Mouse (Mus musculus): ENCODE results near the gene Uhrf1. TPM values are rescaled to one million over a fixed set of nuclear protein-coding genes. Genes with fewer than 3 reads are reported as not detected.

Uhrf1 gene
- total and polyA plus RNA-seq, 3 experiments: 115 to 201 (median 133) TPM

GRCm38 (mm10) chr17:56272644-56273043 is 30.5 kb upstream of the Uhrf1 start:
- no peak for DNase-seq (ENCODE audit: low read depth, low spot score)
- peaks cover 0 to 7% of the 10 kb centered on the region in 2 experiments; a peak in 3 of 4 replicates for H3K36me3 ChIP-seq (ENCODE audit: control insufficient read depth in 1 of 2, insufficient read depth in 2 of 2, low read length in 2 of 2)
- H3K79me2 ChIP-seq (ENCODE audit: control insufficient read depth, insufficient read depth, low read length, poor library complexity): peaks cover 7% of the 10 kb centered on the region
- peaks cover 3 to 7% of the 10 kb centered on the region in 2 experiments; a peak in 2 of 4 replicates for H3K4me1 ChIP-seq (ENCODE audit: control insufficient read depth in 1 of 2, insufficient read depth in 2 of 2, low read length in 2 of 2)
- no peak overlapping the region for H3K9ac ChIP-seq (ENCODE audit: control insufficient read depth, low read depth, low read length, poor library complexity, severe bottlenecking)
- no peak overlapping the region for H3K4me3 ChIP-seq (ENCODE audit: control insufficient read depth in 1 of 2, insufficient read depth in 1 of 2, low read depth in 2 of 2, low read length in 2 of 2)
- no peak for TF ChIP-seq USF2 (IDR thresholded peaks at IDR 0.05; ENCODE audit: borderline replicate concordance in 1 of 2, insufficient read depth in 1 of 2, low read depth in 1 of 2, low read length in 2 of 2)
- TF ChIP-seq ETS1 (IDR thresholded peaks at IDR 0.05; ENCODE audit: low read depth, low read length): no peak
- TF ChIP-seq TAL1 (IDR thresholded peaks at IDR 0.05; ENCODE audit: low read length): no peak
- TF ChIP-seq ZC3H11A (IDR thresholded peaks at IDR 0.05; ENCODE audit: low read depth, low read length): no peak
- TF ChIP-seq ZKSCAN1 (IDR thresholded peaks at IDR 0.05; ENCODE audit: low read depth, low read length): no peak
- TF ChIP-seq MAZ (IDR thresholded peaks at IDR 0.05; ENCODE audit: low read depth, low read length): no peak
- no peak for TF ChIP-seq MXI1 (IDR thresholded peaks at IDR 0.05; ENCODE audit: low read depth, low read length)
- no peak for TF ChIP-seq SMC3 (IDR thresholded peaks at IDR 0.05; ENCODE audit: low read depth, low read length)
- no peak for TF ChIP-seq JUND (IDR thresholded peaks at IDR 0.05; ENCODE audit: low read depth, low read length)
- no peak for TF ChIP-seq POLR2A (IDR thresholded peaks at IDR 0.05; ENCODE audit: control insufficient read depth in 1 of 2, insufficient read depth in 1 of 2, low read depth in 1 of 2, low read length in 2 of 2, poor library complexity in 1 of 2)
- TF ChIP-seq ZNF384 (IDR thresholded peaks at IDR 0.05; ENCODE audit: low read depth, low read length): no peak
- TF ChIP-seq RAD21 (IDR thresholded peaks at IDR 0.05; ENCODE audit: low read depth, low read length): no peak
- no peak for TF ChIP-seq CHD1 (IDR thresholded peaks at IDR 0.05; ENCODE audit: low read depth, low read length)
- TF ChIP-seq GABPA (IDR thresholded peaks at IDR 0.05; ENCODE audit: low read depth, low read length): no peak
- no peak for TF ChIP-seq ELF1 (IDR thresholded peaks at IDR 0.05; ENCODE audit: low read depth, low read length)
- no peak for TF ChIP-seq RCOR1 (IDR thresholded peaks at IDR 0.05; ENCODE audit: low read depth, low read length)
- TF ChIP-seq POLR2AphosphoS2 (IDR thresholded peaks at IDR 0.05; ENCODE audit: low read length): no peak
- no peaks in the 10 kb centered on the region for H3K9me3 ChIP-seq (replicated peaks; ENCODE audit: insufficient read depth, low read length)
- no peaks in the 10 kb centered on the region for H3K27me3 ChIP-seq (ENCODE audit: control insufficient read depth in 1 of 2, insufficient read depth in 2 of 2, low read length in 2 of 2)
- no peak overlapping the region for H3K27ac ChIP-seq (ENCODE audit: control insufficient read depth, low read depth, low read length)

GRCm38 (mm10) chr17:56273482-56273881 is 29.6 kb upstream of the Uhrf1 start:
- Histone ChIP-seq H3K4me1 (ENCODE audit: control insufficient read depth in 1 of 2, insufficient read depth in 2 of 2, low read length in 2 of 2) (peaks cover 3 to 9% of the 10 kb centered on the region in 2 experiments; a peak in 2 of 4 replicates), H3K79me2 (ENCODE audit: control insufficient read depth, insufficient read depth, low read length, poor library complexity) (peaks cover 7% of the 10 kb centered on the region), H3K4me3 (ENCODE audit: control insufficient read depth in 1 of 2, insufficient read depth in 1 of 2, low read depth in 2 of 2, low read length in 2 of 2) (no peak overlapping the region), H3K9ac (ENCODE audit: control insufficient read depth, low read depth, low read length, poor library complexity, severe bottlenecking) (no peak overlapping the region), H3K27me3 (ENCODE audit: control insufficient read depth in 1 of 2, insufficient read depth in 2 of 2, low read length in 2 of 2) (no peaks in the 10 kb centered on the region), H3K36me3 (ENCODE audit: control insufficient read depth in 1 of 2, insufficient read depth in 2 of 2, low read length in 2 of 2) (peaks cover 0 to 6% of the 10 kb centered on the region in 2 experiments; a peak in 3 of 4 replicates), H3K27ac (ENCODE audit: control insufficient read depth, low read depth, low read length) (no peak overlapping the region), H3K9me3 (replicated peaks; ENCODE audit: insufficient read depth, low read length) (no peaks in the 10 kb centered on the region)
- TF ChIP-seq E2F4 (IDR thresholded peaks at IDR 0.05; ENCODE audit: borderline replicate concordance, low read depth, low read length): no peak
- TF ChIP-seq MYB (IDR thresholded peaks at IDR 0.05; ENCODE audit: low read depth, low read length): no peak
- no peak for TF ChIP-seq POLR2A (IDR thresholded peaks at IDR 0.05; ENCODE audit: control insufficient read depth in 1 of 2, insufficient read depth in 1 of 2, low read depth in 1 of 2, low read length in 2 of 2, poor library complexity in 1 of 2)
- TF ChIP-seq NELFE (IDR thresholded peaks at IDR 0.05; ENCODE audit: low read depth, low read length): no peak
- no peak for TF ChIP-seq CTCF (IDR thresholded peaks at IDR 0.05 in 2 of 3, conservative IDR thresholded peaks at IDR 0.05 in 1 of 3; ENCODE audit: control insufficient read depth in 1 of 3, insufficient read depth in 1 of 3, low read depth in 2 of 3, low read length in 3 of 3, poor library complexity in 1 of 3, severe bottlenecking in 1 of 3)
- no peak for TF ChIP-seq MYC (IDR thresholded peaks at IDR 0.05; ENCODE audit: low read depth, low read length)
- TF ChIP-seq UBTF (IDR thresholded peaks at IDR 0.05; ENCODE audit: borderline replicate concordance, insufficient read depth, low read depth, low read length): no peak
- no peak for DNase-seq (ENCODE audit: low read depth, low spot score)
